Mouse (Mus musculus) ES-E14 (cell line): ENCODE measurements at regions not wholly inside any gene's neighbourhood (a gene's known extent, or its start where the extent isn't known, plus 50 kb on each side); places are given as distances from the start of the nearest gene placed in this dataset.
A peak's percentile ranks its signal among the peaks of the same experiment; 100 is the strongest.

Source experiments
- DNase-seq: peaks from one replicate; pipeline ENCODE4 v3.0.0-alpha.2; 2013; ENCODE audit warnings: low read depth, low spot score
- H3K27ac ChIP-seq: 2 replicates; pipeline ENCODE4 v1.5.1; 2012; ENCODE audit warnings: low read depth, mild to moderate bottlenecking, low read length, moderate library complexity, mixed read lengths; ENCODE audit not compliant: poor library complexity, insufficient read depth, severe bottlenecking
- H3K36me3 ChIP-seq: 2 replicates; pipeline ENCODE4 v1.6.1; 2012; ENCODE audit warnings: mild to moderate bottlenecking, low read length, moderate library complexity, mixed read lengths; ENCODE audit not compliant: control insufficient read depth, poor library complexity, insufficient read depth, severe bottlenecking
- H3K4me1 ChIP-seq, 2 experiments: fragments of 150-350 bp in 1 of 2; sonication (generic) in 1 of 2; 2 replicates each; pipeline ENCODE4 v1.6.1; 2012; ENCODE audit warnings: low read length in 2 of 2, mild to moderate bottlenecking in 1 of 2, mixed read lengths in 1 of 2; ENCODE audit not compliant: control insufficient read depth in 2 of 2, insufficient read depth in 2 of 2, poor library complexity in 1 of 2
- H3K4me3 ChIP-seq, 2 experiments: fragments of 150-350 bp in 1 of 2; sonication (generic) in 1 of 2; 2 replicates each; pipeline ENCODE4 v1.5.1; 2012; ENCODE audit warnings: low read length in 2 of 2, low read depth in 1 of 2, mild to moderate bottlenecking in 1 of 2, mixed read lengths in 1 of 2; ENCODE audit not compliant: insufficient read depth in 1 of 2, poor library complexity in 1 of 2, severe bottlenecking in 1 of 2
- H3K9ac ChIP-seq: 2 replicates; pipeline ENCODE4 v1.6.1; 2012; ENCODE audit warnings: low read depth, mild to moderate bottlenecking, low read length, mixed read lengths; ENCODE audit not compliant: poor library complexity, insufficient read depth, severe bottlenecking
- H3K9me3 ChIP-seq: fragments of 150-350 bp; sonication (generic); 2 replicates; pipeline ENCODE4 v1.6.1; 2012; ENCODE audit warnings: low read depth, mild to moderate bottlenecking, low read length; ENCODE audit not compliant: control insufficient read depth, insufficient read depth
- CHD2 ChIP-seq: IDR thresholded peaks from 2 replicates; pipeline ENCODE4 v1.6.1; 2014; ENCODE audit warnings: mild to moderate bottlenecking, low read depth, low read length, inconsistent platforms
- HCFC1 ChIP-seq: IDR thresholded peaks from 2 replicates; pipeline ENCODE4 v1.6.1; 2012; ENCODE audit warnings: low read length, inconsistent platforms, borderline replicate concordance; ENCODE audit not compliant: insufficient read depth
- MAFK ChIP-seq: IDR thresholded peaks from 2 replicates; pipeline ENCODE4 v1.6.1; 2014; ENCODE audit warnings: mild to moderate bottlenecking, low read depth, low read length, inconsistent platforms; ENCODE audit not compliant: insufficient read depth
- ZC3H11A ChIP-seq: IDR thresholded peaks from 2 replicates; pipeline ENCODE4 v1.6.1; 2012; ENCODE audit warnings: low read depth, mild to moderate bottlenecking, inconsistent platforms, low read length, borderline replicate concordance
- ZNF384 ChIP-seq: IDR thresholded peaks from 2 replicates; pipeline ENCODE4 v1.6.1; 2012; ENCODE audit warnings: low read depth, low read length, inconsistent platforms
- in situ Hi-C, 2 experiments: fragments of 600-800 bp; cut with MboI; formaldehyde crosslinking; loops; one replicate each; pipeline ENCODE4 v1.15.1; 2025; ENCODE audit warnings: low sequenced_read_pairs in 2 of 2, inconsistent platforms in 1 of 2; ENCODE audit not compliant: unreplicated experiment in 2 of 2

DNA sequence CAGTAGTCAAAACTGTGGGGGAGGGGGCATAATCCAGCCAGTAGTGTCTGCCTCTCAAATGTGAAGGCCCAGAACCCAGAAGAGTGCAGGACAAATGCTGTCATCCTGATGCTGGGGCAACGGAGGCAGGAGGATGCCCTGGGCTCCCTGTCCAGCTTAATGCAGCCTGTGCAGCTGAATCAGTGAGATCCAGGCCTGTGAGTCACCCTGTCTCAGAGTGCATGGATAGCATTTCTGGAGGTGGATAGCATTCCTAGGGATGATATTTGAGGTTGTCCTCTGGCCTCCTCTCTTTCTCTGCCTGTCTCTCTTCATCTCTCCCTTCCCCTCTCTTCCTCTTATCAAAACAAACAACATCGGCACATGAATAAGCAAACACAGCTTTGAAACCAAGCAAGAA lies 73.8 kb upstream of the Mvb12b start:
- H3K27ac ChIP-seq: no peak overlapping the region
- H3K9ac ChIP-seq: no peak overlapping the region
- in situ Hi-C loops: no loop called here
- H3K4me1 ChIP-seq: no peaks in the 10 kb centered on the region
- H3K36me3 ChIP-seq: no peaks in the 10 kb centered on the region
- DNase-seq: no peak
- no peaks in the 10 kb centered on the region for H3K9me3 ChIP-seq
- no peak overlapping the region for H3K4me3 ChIP-seq
- TF ChIP-seq ZC3H11A (no peak), HCFC1 (no peak), ZNF384 (no peak), MAFK (no peak), CHD2 (no peak)

DNA sequence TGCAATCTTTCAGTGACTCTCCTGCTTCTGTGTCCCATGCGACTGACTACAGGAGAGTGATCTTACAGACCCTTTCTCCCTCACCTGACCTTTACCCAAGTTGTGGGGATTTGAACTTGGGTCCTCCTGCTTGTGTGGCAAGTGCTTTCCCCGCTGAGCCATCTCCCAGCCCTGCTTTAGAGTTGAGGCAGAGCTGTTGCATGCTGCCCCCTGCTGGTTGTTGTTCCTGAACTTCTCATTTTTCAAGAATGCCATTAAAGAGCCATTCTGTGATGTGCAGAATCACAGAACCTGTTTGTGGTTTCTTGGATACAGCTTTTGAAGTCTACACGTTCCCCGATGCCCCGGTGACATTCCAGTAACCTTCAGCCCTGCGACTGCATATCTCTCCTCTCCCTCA lies 70.0 kb upstream of the Mvb12b start:
- no peak overlapping the region for H3K9ac ChIP-seq
- peak; percentile 69 for DNase-seq
- H3K27ac ChIP-seq: no peak overlapping the region
- no peaks in the 10 kb centered on the region for H3K9me3 ChIP-seq
- in situ Hi-C loops: loop anchor here in 1 of 2 experiments (10.0 kb wide), 2 partner anchors 133 to 213 kb away; no protein-coding TSS in a partner anchor
- no peak overlapping the region for H3K4me3 ChIP-seq
- TF ChIP-seq CHD2 (no peak), ZC3H11A (peak; percentile 61; the same call in 1 of the 2 replicates)
- no peaks in the 10 kb centered on the region for H3K36me3 ChIP-seq
- peaks cover 0 to 2% of the 10 kb centered on the region in 2 experiments; a peak in 1 of 4 replicates for H3K4me1 ChIP-seq

DNA sequence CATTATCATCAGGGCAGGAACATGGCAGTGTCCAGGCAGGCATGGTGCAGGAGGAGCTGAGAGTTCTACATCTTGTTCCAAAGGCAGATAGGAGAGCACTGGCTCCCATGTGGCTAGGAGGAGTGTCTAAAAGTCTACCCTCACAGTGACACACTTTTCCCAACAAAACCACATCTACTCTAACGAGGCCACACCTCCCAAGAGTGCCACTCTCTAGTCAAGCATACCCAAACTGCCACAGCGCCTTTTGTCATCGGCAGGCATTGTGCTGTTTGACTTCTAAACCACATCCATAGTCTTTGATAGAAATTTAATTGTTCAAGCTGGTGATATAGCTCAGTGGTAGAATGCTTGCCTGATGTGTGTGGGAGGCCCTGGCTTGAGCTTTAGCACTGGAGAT lies 56.6 kb upstream of the Mvb12b start:
- in situ Hi-C loops: no loop called here
- Histone ChIP-seq H3K9ac (no peak overlapping the region), H3K27ac (no peak overlapping the region), H3K4me3 (no peak overlapping the region), H3K36me3 (no peaks in the 10 kb centered on the region), H3K9me3 (no peaks in the 10 kb centered on the region), H3K4me1 (no peaks in the 10 kb centered on the region)
- TF ChIP-seq ZNF384 (no peak), ZC3H11A (no peak), HCFC1 (no peak), MAFK (no peak), CHD2 (no peak)
- DNase-seq: no peak

DNA sequence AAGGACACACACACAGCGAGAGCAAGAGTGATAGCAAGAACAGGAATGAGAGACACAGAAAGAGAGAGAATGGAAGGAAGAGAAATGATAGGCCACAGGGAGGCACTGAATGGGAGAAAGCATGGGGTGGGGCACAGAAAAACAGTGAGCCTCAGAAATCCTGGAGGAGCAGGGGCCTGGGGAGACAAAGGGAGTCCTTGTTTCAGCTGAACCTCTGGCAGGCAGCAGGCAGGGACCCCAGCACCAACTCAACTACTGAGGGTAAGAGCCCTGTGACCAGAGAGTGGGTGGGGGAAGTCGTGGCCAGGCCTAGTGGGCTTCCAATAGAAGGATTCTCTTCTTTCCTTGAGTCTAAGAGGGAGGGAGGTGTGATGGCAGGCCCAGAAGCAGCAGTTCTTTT lies 54.3 kb upstream of the Mvb12b start:
- Histone ChIP-seq H3K27ac (no peak overlapping the region), H3K4me1 (no peaks in the 10 kb centered on the region), H3K36me3 (no peaks in the 10 kb centered on the region), H3K9ac (no peak overlapping the region), H3K9me3 (no peaks in the 10 kb centered on the region), H3K4me3 (no peak overlapping the region)
- TF ChIP-seq CHD2: no peak
- DNase-seq: no peak
- in situ Hi-C loops: no loop called here

DNA sequence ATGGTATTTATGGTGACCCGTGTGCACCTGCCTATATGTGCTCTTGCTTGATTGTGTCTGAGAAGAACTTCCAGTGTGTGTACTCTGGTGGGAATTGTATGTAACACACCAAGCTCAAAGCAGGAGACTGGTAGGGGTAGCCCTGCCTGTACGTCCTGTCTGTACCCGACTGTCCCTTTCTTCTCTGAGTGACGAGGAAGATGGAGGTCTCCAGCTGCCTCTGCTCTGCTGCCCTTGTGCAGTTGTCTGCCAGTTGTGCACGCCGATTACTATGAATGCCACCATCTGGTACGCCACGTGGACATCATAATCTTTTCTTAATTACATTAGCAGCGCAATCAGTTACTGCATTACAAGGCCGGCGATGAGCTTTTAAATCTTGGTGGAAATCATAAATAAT lies 53.6 kb upstream of the Mvb12b start:
- no peak overlapping the region for H3K27ac ChIP-seq
- no peaks in the 10 kb centered on the region for H3K9me3 ChIP-seq
- TF ChIP-seq CHD2 (no peak), ZNF384 (no peak), ZC3H11A (no peak), MAFK (no peak), HCFC1 (no peak)
- no peak for DNase-seq
- no peaks in the 10 kb centered on the region for H3K36me3 ChIP-seq
- in situ Hi-C loops: no loop called here
- no peak overlapping the region for H3K4me3 ChIP-seq
- H3K9ac ChIP-seq: no peak overlapping the region
- no peaks in the 10 kb centered on the region for H3K4me1 ChIP-seq
